Comparison of ENCODE assay signal across 7 mouse cellular contexts in the genomic region with DNA sequence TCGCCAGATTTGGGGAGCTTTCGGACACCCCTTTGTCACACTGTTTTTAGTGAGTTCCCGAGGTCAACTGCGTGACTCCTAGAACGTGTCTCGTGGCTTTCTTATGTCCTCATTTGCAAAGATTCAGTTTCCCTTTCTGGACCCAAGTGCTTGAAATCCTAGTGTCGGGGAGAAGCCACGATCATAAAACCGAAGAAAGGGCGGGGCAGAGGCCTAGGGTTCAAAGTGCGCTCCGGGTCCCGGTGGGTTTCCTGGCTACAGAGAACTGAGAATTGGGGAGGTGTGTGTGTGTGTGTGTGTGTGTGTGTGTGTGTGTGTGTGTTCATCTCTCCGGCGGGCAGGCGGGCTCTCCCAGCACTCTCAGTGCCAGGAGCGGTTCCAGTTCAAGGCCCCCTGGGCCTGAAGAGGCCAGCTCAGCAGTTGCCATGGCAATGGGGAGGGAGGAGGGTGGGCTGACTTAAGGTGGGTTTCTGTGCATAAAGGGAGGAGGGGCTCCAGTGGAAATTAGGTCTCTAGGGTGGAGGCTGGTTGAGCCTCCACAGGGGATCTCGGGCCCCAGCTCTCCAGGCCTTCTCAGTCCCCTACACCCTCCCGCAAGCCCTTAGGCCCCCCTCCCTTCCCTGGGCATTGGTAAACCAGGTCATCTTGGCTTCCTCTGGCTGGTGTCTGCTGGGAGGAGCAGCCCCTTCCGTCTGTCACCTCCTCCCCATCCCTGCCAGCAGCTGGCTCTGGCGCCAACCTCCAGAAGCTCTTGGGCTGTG. TPM values are rescaled to one million over a fixed set of nuclear protein-coding genes. Genes with fewer than 3 reads are reported as not detected.
DNase-seq lines count a peak whose midpoint lies in the region; ATAC-seq and TF ChIP-seq lines count a peak whose summit lies in the region.

No protein-coding gene starts in this region.

- no peak for DNase-seq in CH12.LX (ENCODE audit: extremely low read depth)
- peak; percentile 36 for DNase-seq in T-cell, adult 2 months (ENCODE audit: low spot score)
- peak; percentile 72 for DNase-seq in embryo, embryonic 11 days
- peak; percentile 56 for DNase-seq in hindbrain, embryonic 14.5 days (ENCODE audit: low spot score)
- peak; percentile 24 for DNase-seq in liver, postnatal 0 days
- peak; percentile 94 for DNase-seq in retina, postnatal 1 day
- DNase-seq in left cerebral cortex, adult 11 months (ENCODE audit: low spot score) = no peak

- WGBS in hindbrain, embryonic 14.5 days = 6% methylated on average over 21 of the region's 21 CpGs
- 25% methylated on average over 20 of the region's 21 CpGs for WGBS in liver, postnatal 0 days (ENCODE audit: insufficient replicate concordance)

- peak overlapping the region in 1 of 3 experiments; percentile 11 for H3K4me3 ChIP-seq in CH12.LX (replicated peaks in 1 of 3; ENCODE audit: low read depth in 2 of 3, low read length in 2 of 3, poor library complexity in 1 of 3)
- peak overlapping the region; percentile 48 for H3K4me3 ChIP-seq in hindbrain, embryonic 14.5 days (replicated peaks; ENCODE audit: low read length)
- peak overlapping the region; percentile 58 for H3K4me3 ChIP-seq in liver, postnatal 0 days (ENCODE audit: low read depth, low read length)

- in situ Hi-C loops in CH12.LX (cut with MboI; ENCODE audit: low pct_ligation_motif_present, low pct_unique_long_range_greater_than_20kb, low sequenced_read_pairs) = loop anchor here (5.0 kb wide), 1 partner anchor 52 kb away; a partner anchor contains a TSS

- dilution Hi-C loops in CH12.LX (cut with MboI; ENCODE audit: extremely low pct_ligation_motif_present, extremely low pct_unique_long_range_greater_than_20kb, low sequenced_read_pairs) = no loop called here

- TF ChIP-seq RAD21 in CH12.LX (IDR thresholded peaks at IDR 0.05; ENCODE audit: low read depth, low read length) = no peak

- peaks cover 5% of the 10 kb centered on the region for H3K9me3 ChIP-seq in CH12.LX (replicated peaks; ENCODE audit: low read length)
- H3K9me3 ChIP-seq in hindbrain, embryonic 14.5 days (ENCODE audit: control insufficient read depth, low read length) = no peaks in the 10 kb centered on the region
- no peaks in the 10 kb centered on the region for H3K9me3 ChIP-seq in liver, postnatal 0 days (ENCODE audit: low read length)

- H3K27me3 ChIP-seq in CH12.LX (replicated peaks) = peaks cover 66% of the 10 kb centered on the region
- no peaks in the 10 kb centered on the region for H3K27me3 ChIP-seq in hindbrain, embryonic 14.5 days (ENCODE audit: control insufficient read depth, insufficient read depth, low read length)
- peaks cover 13% of the 10 kb centered on the region for H3K27me3 ChIP-seq in liver, postnatal 0 days (ENCODE audit: insufficient read depth, low read length)

- peak overlapping the region; percentile 93 for H3K4me2 ChIP-seq in CH12.LX (ENCODE audit: insufficient read depth, low read depth, poor library complexity, severe bottlenecking)
- peak overlapping the region; percentile 82 for H3K4me2 ChIP-seq in hindbrain, embryonic 14.5 days (replicated peaks)
- peak overlapping the region; percentile 98; the same call in 1 of the 2 replicates for H3K4me2 ChIP-seq in liver, postnatal 0 days (ENCODE audit: low read depth, low read length)

- no peak for TF ChIP-seq CTCF in CH12.LX (conservative IDR thresholded peaks at IDR 0.05 in 1 of 2, IDR thresholded peaks at IDR 0.05 in 1 of 2; ENCODE audit: low read depth in 2 of 2, low read length in 2 of 2)
- TF ChIP-seq CTCF in liver, postnatal 0 days (IDR thresholded peaks at IDR 0.05; ENCODE audit: low read depth) = no peak

- H3K36me3 ChIP-seq in CH12.LX (replicated peaks in 1 of 2; ENCODE audit: control insufficient read depth in 1 of 2, insufficient read depth in 1 of 2, low read length in 1 of 2) = no peaks in the 10 kb centered on the region
- H3K36me3 ChIP-seq in hindbrain, embryonic 14.5 days (replicated peaks; ENCODE audit: control insufficient read depth, insufficient read depth) = no peaks in the 10 kb centered on the region
- H3K36me3 ChIP-seq in liver, postnatal 0 days (replicated peaks; ENCODE audit: insufficient read depth, low read length) = no peaks in the 10 kb centered on the region

- no peaks in the 10 kb centered on the region for H3K79me2 ChIP-seq in CH12.LX (replicated peaks; ENCODE audit: control insufficient read depth, extremely low read depth, insufficient read depth, poor library complexity, severe bottlenecking)

- H3K27ac ChIP-seq in CH12.LX (ENCODE audit: insufficient read depth, low read depth) = no peak overlapping the region
- peak overlapping the region; percentile 53 for H3K27ac ChIP-seq in hindbrain, embryonic 14.5 days
- H3K27ac ChIP-seq in liver, postnatal 0 days (ENCODE audit: low read depth) = no peak overlapping the region

- no peak for TF ChIP-seq POLR2A in CH12.LX (IDR thresholded peaks at IDR 0.05; ENCODE audit: low read depth, low read length)

- ATAC-seq in hindbrain, embryonic 14.5 days (ENCODE audit: low FRiP score) = peak; percentile 28; the same call in 1 of the 2 replicates
- ATAC-seq in liver, postnatal 0 days = no peak

- H3K4me1 ChIP-seq in CH12.LX (ENCODE audit: control insufficient read depth in 1 of 2, insufficient read depth in 2 of 2) = peaks cover 5 to 30% of the 10 kb centered on the region in 2 experiments; a peak in 3 of 4 replicates
- peaks cover 18% of the 10 kb centered on the region for H3K4me1 ChIP-seq in hindbrain, embryonic 14.5 days (replicated peaks; ENCODE audit: control insufficient read depth, insufficient read depth, low read length)
- peaks cover 9% of the 10 kb centered on the region for H3K4me1 ChIP-seq in liver, postnatal 0 days (ENCODE audit: insufficient read depth)

- TF ChIP-seq EP300 in CH12.LX (IDR thresholded peaks at IDR 0.05; ENCODE audit: low read length) = no peak
- TF ChIP-seq EP300 in liver, postnatal 0 days (IDR thresholded peaks at IDR 0.05; ENCODE audit: low read depth) = no peak

- no peak overlapping the region; the same call in 1 of the 2 replicates for H3K9ac ChIP-seq in CH12.LX (ENCODE audit: insufficient read depth, low read depth)
- H3K9ac ChIP-seq in hindbrain, embryonic 14.5 days = peak overlapping the region; percentile 53
- H3K9ac ChIP-seq in liver, postnatal 0 days (replicated peaks) = no peak overlapping the region

TF ChIP-seq in CH12.LX, 34 proteins besides CTCF, POLR2A, EP300 and RAD21:
- TF ChIP-seq IRF4 (IDR thresholded peaks at IDR 0.05; ENCODE audit: low read depth, low read length) (peak; percentile 48), MYC (IDR thresholded peaks at IDR 0.05; ENCODE audit: low read depth, low read length) (0 out of 2 replicates have a peak, but pooled peaks have one; percentile 21), MAZ (IDR thresholded peaks at IDR 0.05; ENCODE audit: low read depth, low read length) (no peak), BHLHE40 (IDR thresholded peaks at IDR 0.05; ENCODE audit: low read depth, low read length) (peak; percentile 73)

RNA-seq across cellular contexts. Expression of a gene that starts 1.4 kb away (rescaled TPM):
- 0.29 and 1.3 TPM in 2 replicates for total RNA-seq in CH12.LX (2012; rRNA removed)
- total RNA-seq in CH12.LX (2014; rRNA removed) = 0.07 and 0.28 TPM in 2 replicates
- polyA plus RNA-seq in CH12.LX (2012; ENCODE audit: insufficient read length, low read depth) = 0.11 and 0.16 TPM in 2 replicates
- polyA plus RNA-seq in hindbrain, embryonic 14.5 days (2014; fragmentation: Nextera tagmentation; extraction: Ambion mirVana) = 13.6 and 15.0 TPM in 2 replicates
- polyA plus RNA-seq in liver, postnatal 0 days (2015; fragmentation: Nextera tagmentation; extraction: Ambion mirVana) = 2.1 TPM in 2 replicates

RNA-seq across cellular contexts. Expression of a gene that starts 30.8 kb away (rescaled TPM):
- total RNA-seq in CH12.LX (2012; rRNA removed) = not detected in 2 replicates
- total RNA-seq in CH12.LX (2014; rRNA removed) = not detected in 2 replicates
- not detected in 2 replicates for polyA plus RNA-seq in CH12.LX (2012; ENCODE audit: insufficient read length, low read depth)
- not detected in 2 replicates for polyA plus RNA-seq in hindbrain, embryonic 14.5 days (2014; fragmentation: Nextera tagmentation; extraction: Ambion mirVana)
- polyA plus RNA-seq in liver, postnatal 0 days (2015; fragmentation: Nextera tagmentation; extraction: Ambion mirVana) = not detected in 2 replicates

RNA-seq across cellular contexts. Expression of a gene that starts 31.4 kb away (rescaled TPM):
- total RNA-seq in CH12.LX (2012; rRNA removed) (137 and 186 TPM in 2 replicates), CH12.LX (2014; rRNA removed) (160 and 178 TPM in 2 replicates)
- polyA plus RNA-seq in CH12.LX (2012; ENCODE audit: insufficient read length, low read depth) = 117 and 121 TPM in 2 replicates
- 209 and 235 TPM in 2 replicates for polyA plus RNA-seq in hindbrain, embryonic 14.5 days (2014; fragmentation: Nextera tagmentation; extraction: Ambion mirVana)
- polyA plus RNA-seq in liver, postnatal 0 days (2015; fragmentation: Nextera tagmentation; extraction: Ambion mirVana) = 99.8 and 112 TPM in 2 replicates

RNA-seq across cellular contexts. Expression of a gene that starts 46.8 kb away (rescaled TPM):
- total RNA-seq in CH12.LX (2012; rRNA removed) = not detected in 2 replicates
- not detected in 2 replicates for total RNA-seq in CH12.LX (2014; rRNA removed)
- polyA plus RNA-seq in CH12.LX (2012; ENCODE audit: insufficient read length, low read depth) = 0.09 TPM in 1 of 2 replicates, not detected in the other
- polyA plus RNA-seq in hindbrain, embryonic 14.5 days (2014; fragmentation: Nextera tagmentation; extraction: Ambion mirVana) = not detected in 2 replicates
- 4.0 and 4.7 TPM in 2 replicates for polyA plus RNA-seq in liver, postnatal 0 days (2015; fragmentation: Nextera tagmentation; extraction: Ambion mirVana)

RNA-seq across cellular contexts. Expression of a gene that starts 50.8 kb away (rescaled TPM):
- total RNA-seq in CH12.LX (2012; rRNA removed) (58.9 and 62.1 TPM in 2 replicates), CH12.LX (2014; rRNA removed) (49.6 and 54.3 TPM in 2 replicates)
- 52.2 and 65.9 TPM in 2 replicates for polyA plus RNA-seq in CH12.LX (2012; ENCODE audit: insufficient read length, low read depth)
- polyA plus RNA-seq in hindbrain, embryonic 14.5 days (2014; fragmentation: Nextera tagmentation; extraction: Ambion mirVana) = 18.2 and 20.5 TPM in 2 replicates
- 13.7 and 16.5 TPM in 2 replicates for polyA plus RNA-seq in liver, postnatal 0 days (2015; fragmentation: Nextera tagmentation; extraction: Ambion mirVana)

Comparison
In these comparisons a context has a peak if more than half of its experiments do, and no peak if none do; other contexts are left out.
1. DNase-seq: peak in T-cell, adult 2 months (single experiment), embryo, embryonic 11 days (single experiment), hindbrain, embryonic 14.5 days (single experiment), liver, postnatal 0 days (single experiment) and retina, postnatal 1 day (single experiment); none in CH12.LX (single experiment) and left cerebral cortex, adult 11 months (single experiment).
2. Peak in every context shown above with its lines, with median percentiles within 50 percentile points of each other: H3K4me2 ChIP-seq.